Mouse (Mus musculus) liver, embryonic 11.5 days (tissue): Measurements from ENCODE around the gene Tmem108. TPM values are rescaled to one million over a fixed set of nuclear protein-coding genes. Genes with fewer than 3 reads are reported as not detected.
A peak's percentile ranks its signal among the peaks of the same experiment; 100 is the strongest.

Source experiments
- ATAC-seq: fragments of 200-750 bp; cut with Nextera tagmentation; replicated peaks from 2 replicates; pipeline ENCODE4 v1.8.0; 2017; ENCODE audit warnings: moderate number of reproducible peaks, mild to moderate bottlenecking, moderate TSS enrichment, moderate library complexity; ENCODE audit not compliant: low FRiP score
- DNase-seq: peaks from one replicate; pipeline ENCODE4 v3.0.0-alpha.2; 2017; ENCODE audit warnings: low spot score
- H3K27ac ChIP-seq: fragments of 300-500 bp; sonication (generic); 2 replicates; pipeline ENCODE4 v1.5.1; 2014; ENCODE audit warnings: mild to moderate bottlenecking, low read depth, low read length, control low read depth
- H3K27me3 ChIP-seq: fragments of 300-500 bp; sonication (generic); replicated peaks from 2 replicates; pipeline ENCODE4 v1.6.1; 2014; ENCODE audit warnings: low read length, mixed read lengths; ENCODE audit not compliant: control insufficient read depth, insufficient read depth
- H3K36me3 ChIP-seq: fragments of 300-500 bp; sonication (generic); 2 replicates; pipeline ENCODE4 v1.6.1; 2014; ENCODE audit warnings: mild to moderate bottlenecking, low read length, moderate library complexity, mixed read lengths; ENCODE audit not compliant: control insufficient read depth, insufficient read depth
- H3K4me1 ChIP-seq: fragments of 300-500 bp; sonication (generic); replicated peaks from 2 replicates; pipeline ENCODE4 v1.6.1; 2014; ENCODE audit warnings: low read length, mixed read lengths; ENCODE audit not compliant: control insufficient read depth, insufficient read depth
- H3K4me2 ChIP-seq: fragments of 300-500 bp; sonication (generic); 2 replicates; pipeline ENCODE4 v1.6.1; 2014; ENCODE audit warnings: mild to moderate bottlenecking, control low read depth, moderate library complexity
- H3K4me3 ChIP-seq: fragments of 300-500 bp; sonication (generic); 2 replicates; pipeline ENCODE4 v1.5.1; 2014; ENCODE audit warnings: low read depth, low read length, control low read depth
- H3K9ac ChIP-seq: fragments of 300-500 bp; sonication (generic); 2 replicates; pipeline ENCODE4 v1.6.1; 2014; ENCODE audit warnings: low read depth, low read length, control low read depth
- H3K9me3 ChIP-seq: fragments of 300-500 bp; sonication (generic); 2 replicates; pipeline ENCODE4 v1.6.1; 2016; ENCODE audit warnings: low read length, inconsistent platforms, mixed read lengths; ENCODE audit not compliant: control insufficient read depth
- WGBS: fragments of 180-500 bp; shearing (Covaris S2); extraction: QIAGEN DNeasy Blood & Tissue Kit; methylation state at CpG from one replicate; pipeline ENCODE4 v1.1.7; 2014; 5-methylcytosine and 5-hydroxymethylcytosine counted together
- polyA plus RNA-seq: library from polyadenylated mRNA; unstranded; fragments of >200 nt; fragmentation: Nextera tagmentation; extraction: Ambion mirVana; gene quantifications from 2 replicates; pipeline ENCODE4 v1.2.1, GENCODE M21; 2014

The Tmem108 gene
- polyA plus RNA-seq, 1 experiment from 2014 or later, result 17.6 TPM

DNA sequence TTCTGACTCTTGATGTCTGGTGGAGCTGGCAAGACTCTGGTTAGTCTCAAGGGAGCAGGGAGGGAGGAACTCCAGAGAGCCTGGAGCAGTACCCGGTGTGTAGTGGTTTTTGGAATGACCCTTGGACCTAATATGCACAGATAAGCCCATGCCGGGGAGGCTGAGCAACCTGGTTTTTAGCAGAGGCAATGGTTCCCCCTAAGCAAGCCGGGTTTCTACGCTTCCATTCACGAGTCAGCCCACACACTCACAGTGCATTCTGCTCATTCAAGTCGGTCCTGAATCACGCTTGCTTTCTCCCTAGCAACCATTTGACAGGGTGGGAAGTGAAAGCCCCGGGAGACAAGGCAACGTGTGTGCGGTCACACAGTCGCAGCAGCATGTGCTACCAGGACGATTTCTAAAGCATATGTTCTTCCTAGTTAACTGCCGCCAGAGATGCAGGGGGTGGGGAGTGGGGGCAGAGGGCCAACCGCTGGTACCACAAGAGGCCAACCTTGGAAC lies 259.7 kb downstream of the Tmem108 start:
- no peak for DNase-seq
- H3K27me3 ChIP-seq, result no peaks in the 10 kb centered on the region
- no peaks in the 10 kb centered on the region; the same call in 1 of the 2 replicates for H3K9me3 ChIP-seq
- no peak overlapping the region for H3K9ac ChIP-seq
- H3K27ac ChIP-seq, result no peak overlapping the region
- no peak overlapping the region for H3K4me2 ChIP-seq
- WGBS, result 35% methylated on average over 14 of the region's 14 CpGs
- 0 out of 2 replicates have a peak, but pooled peaks cover 8% of the 10 kb centered on the region for H3K4me1 ChIP-seq
- no peaks in the 10 kb centered on the region for H3K36me3 ChIP-seq
- no peak for ATAC-seq
- no peak overlapping the region for H3K4me3 ChIP-seq

DNA sequence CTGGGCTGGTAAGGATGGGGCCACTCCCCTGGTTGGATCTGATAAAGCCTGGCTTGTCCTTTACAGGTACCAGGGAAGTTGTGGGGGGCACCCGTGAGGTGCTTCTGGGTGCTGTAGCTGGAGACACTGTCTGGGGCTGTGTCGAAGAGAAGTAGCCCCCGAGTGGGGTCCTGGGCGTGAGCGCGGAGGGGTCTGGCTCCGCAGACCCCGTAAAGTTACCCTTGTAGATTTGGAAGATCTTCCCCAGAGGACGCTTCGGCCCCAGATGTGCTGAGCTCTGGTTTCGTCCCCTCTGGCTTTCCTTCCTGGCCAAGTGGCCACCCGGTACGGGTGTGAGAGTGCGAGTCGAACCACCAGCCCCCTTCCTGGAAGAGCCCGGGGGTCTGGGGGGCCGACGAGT lies 262.3 kb downstream of the Tmem108 start:
- Histone ChIP-seq H3K9me3 (no peaks in the 10 kb centered on the region; the same call in 1 of the 2 replicates), H3K9ac (no peak overlapping the region), H3K27ac (no peak overlapping the region), H3K36me3 (no peaks in the 10 kb centered on the region), H3K4me3 (no peak overlapping the region), H3K4me2 (no peak overlapping the region), H3K27me3 (no peaks in the 10 kb centered on the region), H3K4me1 (0 out of 2 replicates have a peak, but pooled peaks cover 5% of the 10 kb centered on the region)
- DNase-seq (no peak), ATAC-seq (no peak)
- 87% methylated on average over 18 of the region's 18 CpGs for WGBS

DNA sequence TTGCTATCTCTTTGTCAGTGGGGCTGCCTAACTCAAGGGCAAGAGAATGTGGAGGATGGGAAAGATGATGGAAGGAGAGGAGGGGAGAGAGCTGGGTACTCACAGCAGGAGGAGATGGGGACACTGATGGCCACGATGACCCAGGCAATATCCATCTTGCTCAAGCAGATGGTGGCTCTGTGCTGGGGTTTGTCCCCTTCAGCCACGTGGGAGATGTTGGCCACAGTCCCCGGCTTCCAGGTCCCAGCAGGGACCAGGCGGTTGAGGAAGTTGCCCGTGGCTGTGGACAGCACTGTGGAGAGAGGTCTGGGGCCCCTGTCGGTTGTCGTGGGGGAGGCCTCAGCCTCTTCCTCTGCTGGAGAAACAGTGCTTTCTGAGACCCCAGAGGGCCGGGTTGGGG lies 262.9 kb downstream of the Tmem108 start:
- 0 out of 2 replicates have a peak, but pooled peaks cover 5% of the 10 kb centered on the region for H3K4me1 ChIP-seq
- H3K4me2 ChIP-seq, result no peak overlapping the region
- no peaks in the 10 kb centered on the region for H3K27me3 ChIP-seq
- WGBS, result 49% methylated on average over 8 of the region's 8 CpGs
- no peaks in the 10 kb centered on the region for H3K9me3 ChIP-seq
- DNase-seq (no peak), ATAC-seq (no peak)
- no peaks in the 10 kb centered on the region for H3K36me3 ChIP-seq
- H3K4me3 ChIP-seq, result no peak overlapping the region
- H3K27ac ChIP-seq, result no peak overlapping the region
- H3K9ac ChIP-seq, result no peak overlapping the region

DNA sequence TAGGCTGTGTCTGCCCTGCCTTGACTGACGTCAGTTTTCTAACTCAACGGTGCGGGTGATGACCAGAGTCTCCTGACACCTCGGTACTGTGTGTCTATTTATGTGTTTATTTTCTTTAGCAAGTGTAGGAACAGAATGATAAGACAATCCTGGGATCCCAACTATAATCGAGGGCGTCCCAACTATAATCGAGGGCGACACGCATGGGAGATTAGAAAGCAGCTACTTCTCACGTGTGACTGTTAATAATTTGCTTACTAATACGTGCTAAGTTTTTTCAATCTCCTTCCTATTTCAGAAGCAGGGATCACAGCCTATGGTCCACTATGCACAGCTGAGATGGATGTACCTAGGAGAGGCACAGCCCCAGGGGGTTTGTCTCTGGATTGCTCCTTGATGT lies 266.2 kb downstream of the Tmem108 start:
- H3K9ac ChIP-seq, result no peak overlapping the region
- no peak for ATAC-seq
- no peaks in the 10 kb centered on the region for H3K4me1 ChIP-seq
- H3K4me2 ChIP-seq, result no peak overlapping the region
- 82% methylated on average over 11 of the region's 11 CpGs for WGBS
- no peaks in the 10 kb centered on the region for H3K36me3 ChIP-seq
- no peak for DNase-seq
- no peaks in the 10 kb centered on the region for H3K9me3 ChIP-seq
- no peak overlapping the region for H3K4me3 ChIP-seq
- H3K27ac ChIP-seq, result no peak overlapping the region
- H3K27me3 ChIP-seq, result no peaks in the 10 kb centered on the region

DNA sequence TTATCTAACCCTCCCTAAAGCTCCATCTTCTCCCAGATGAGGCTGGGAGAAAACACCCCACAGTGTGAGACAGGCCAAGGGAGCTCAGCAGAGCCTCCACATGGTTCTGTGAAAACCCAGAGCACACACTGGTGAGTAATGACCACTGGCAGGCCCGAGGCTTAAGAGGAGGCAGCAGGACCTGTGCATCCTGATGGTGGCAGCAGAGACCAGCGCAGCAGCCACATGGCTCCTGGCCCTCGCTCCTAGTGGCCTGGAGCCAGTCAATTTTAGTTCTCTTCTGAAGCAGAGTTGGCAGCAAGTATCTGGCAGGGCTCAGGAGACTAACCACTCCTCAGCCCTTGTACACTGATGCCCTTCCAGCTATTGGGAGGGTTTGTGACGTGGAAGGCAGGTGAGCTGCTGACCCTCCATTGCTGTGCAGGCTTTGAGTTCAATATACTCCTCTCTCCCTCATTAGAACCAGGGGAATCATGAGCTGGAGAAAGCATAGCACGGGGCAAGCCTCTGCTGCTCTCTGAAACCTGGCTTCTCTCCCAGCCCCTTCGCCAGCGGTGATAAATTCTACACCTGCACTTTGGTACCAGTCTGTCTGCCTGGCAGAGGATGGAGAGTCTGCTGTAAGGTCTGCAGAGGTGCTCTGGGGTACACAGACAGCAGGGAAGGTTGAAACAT lies 267.2 kb downstream of the Tmem108 start:
- Histone ChIP-seq H3K27me3 (no peaks in the 10 kb centered on the region), H3K4me1 (no peaks in the 10 kb centered on the region), H3K27ac (no peak overlapping the region), H3K9me3 (no peaks in the 10 kb centered on the region), H3K36me3 (no peaks in the 10 kb centered on the region), H3K4me3 (no peak overlapping the region), H3K4me2 (no peak overlapping the region), H3K9ac (no peak overlapping the region)
- peak; percentile 58 for ATAC-seq
- WGBS, result 45% methylated on average over 7 of the region's 7 CpGs
- no peak for DNase-seq

DNA sequence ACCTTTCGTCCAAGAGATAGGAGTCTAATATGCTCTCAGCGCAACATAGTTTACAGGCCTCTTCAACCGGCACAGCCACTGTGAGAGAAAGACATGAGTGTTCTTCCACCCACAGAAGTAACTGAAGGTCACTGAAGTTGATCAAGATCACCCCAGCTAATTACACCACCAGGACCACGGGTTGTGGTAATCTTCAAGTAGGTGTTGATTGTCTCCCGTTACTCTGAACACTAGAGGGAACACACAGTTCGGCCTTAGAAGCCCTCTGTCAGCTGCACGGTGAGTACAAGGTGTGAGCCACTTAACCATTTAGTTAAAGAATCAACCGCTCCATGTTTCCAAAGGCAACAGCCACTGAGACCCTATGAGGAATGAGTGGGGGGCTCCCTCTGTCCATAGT lies 269.7 kb downstream of the Tmem108 start:
- ATAC-seq, result no peak
- Histone ChIP-seq H3K9me3 (no peaks in the 10 kb centered on the region), H3K27me3 (no peaks in the 10 kb centered on the region), H3K36me3 (peaks cover 3% of the 10 kb centered on the region; the same call in 1 of the 2 replicates), H3K4me3 (no peak overlapping the region), H3K4me1 (no peaks in the 10 kb centered on the region), H3K9ac (no peak overlapping the region), H3K4me2 (no peak overlapping the region), H3K27ac (no peak overlapping the region)
- no peak for DNase-seq
- WGBS, result 79% methylated on average over 8 of the region's 8 CpGs

DNA sequence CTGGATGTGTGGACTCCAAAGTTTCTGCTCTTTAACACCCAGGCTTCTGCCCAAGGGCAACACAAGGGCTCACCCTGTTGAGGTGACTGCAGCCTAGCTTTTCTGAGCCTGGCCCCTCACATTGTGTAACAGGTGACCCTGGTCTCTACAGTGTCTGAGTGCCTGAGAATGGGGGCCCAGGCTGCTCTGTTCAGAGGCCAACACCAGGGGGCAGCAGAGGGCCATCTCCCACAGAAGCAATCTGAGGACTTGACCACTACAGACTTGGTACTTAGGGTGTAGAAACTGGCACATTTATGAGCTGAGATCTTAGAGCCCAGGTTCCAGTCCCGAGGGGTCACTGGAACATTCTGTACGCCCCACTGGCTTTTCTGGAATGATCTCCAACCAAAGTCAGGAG lies 271.2 kb downstream of the Tmem108 start:
- peak; percentile 56 for ATAC-seq
- H3K4me2 ChIP-seq, result no peak overlapping the region
- 22% methylated on average over 2 of the region's 2 CpGs for WGBS

DNA sequence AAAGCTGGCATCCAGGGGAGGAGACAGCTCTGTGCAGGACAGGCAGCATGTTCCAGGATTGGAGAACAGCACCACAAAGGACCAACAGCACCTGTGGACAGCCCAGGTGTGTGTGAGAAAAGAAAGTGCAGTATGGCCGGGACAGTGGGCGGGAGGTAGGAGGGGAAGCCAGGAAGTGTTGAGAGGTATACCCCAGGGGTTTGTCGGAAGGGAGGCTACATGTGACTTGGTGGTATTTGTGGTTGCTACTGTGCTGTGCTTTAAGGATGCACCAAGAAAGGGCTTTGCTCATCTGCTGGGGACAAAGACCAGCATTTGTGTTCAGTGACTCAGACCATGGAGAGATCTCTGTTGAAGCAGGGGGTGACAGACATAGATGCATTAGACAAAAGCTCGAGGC lies 271.8 kb downstream of the Tmem108 start:
- H3K27me3 ChIP-seq, result no peaks in the 10 kb centered on the region
- no peak for ATAC-seq
- WGBS, result 73% methylated on average over 4 of the region's 4 CpGs

More for the DNA sequence above, 271.2 kb downstream of the Tmem108 start:
- H3K27ac ChIP-seq, result no peak overlapping the region
- DNase-seq, result peak; percentile 74
- no peak overlapping the region for H3K4me3 ChIP-seq
- H3K27me3 ChIP-seq, result no peaks in the 10 kb centered on the region
- H3K9me3 ChIP-seq, result no peaks in the 10 kb centered on the region
- peaks cover 3% of the 10 kb centered on the region; the same call in 1 of the 2 replicates for H3K36me3 ChIP-seq
- H3K9ac ChIP-seq, result no peak overlapping the region
- H3K4me1 ChIP-seq, result peaks cover 2% of the 10 kb centered on the region

DNA sequence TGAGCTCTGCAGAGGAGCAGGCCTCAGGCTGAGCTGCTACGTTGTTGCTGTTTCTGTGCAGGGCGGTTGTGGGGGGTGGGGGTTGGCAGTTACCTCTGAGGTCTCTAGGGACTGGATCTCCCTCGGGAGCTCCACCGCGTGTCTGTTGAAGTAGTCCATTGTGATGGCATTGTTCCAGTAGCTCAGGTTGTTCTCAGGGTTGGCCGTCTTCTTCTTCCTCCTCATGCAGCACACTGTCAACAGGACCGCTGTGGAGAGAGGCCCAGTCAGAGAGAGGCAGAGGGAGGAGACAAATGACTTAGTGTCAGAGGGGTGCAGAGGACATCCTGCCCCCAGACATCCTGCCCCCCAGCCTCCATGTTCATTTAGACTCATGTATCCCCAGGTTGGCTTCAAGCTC lies 272.5 kb downstream of the Tmem108 start:
- Histone ChIP-seq H3K27ac (no peak overlapping the region), H3K4me3 (no peak overlapping the region), H3K36me3 (peaks cover 3% of the 10 kb centered on the region; the same call in 1 of the 2 replicates), H3K27me3 (no peaks in the 10 kb centered on the region), H3K9me3 (no peaks in the 10 kb centered on the region), H3K9ac (no peak overlapping the region), H3K4me2 (no peak overlapping the region), H3K4me1 (peaks cover 8% of the 10 kb centered on the region)
- no peak for DNase-seq
- no peak for ATAC-seq
- 58% methylated on average over 7 of the region's 7 CpGs for WGBS

More for the DNA sequence above, 271.8 kb downstream of the Tmem108 start:
- no peak overlapping the region for H3K4me2 ChIP-seq
- H3K36me3 ChIP-seq, result peaks cover 3% of the 10 kb centered on the region; the same call in 1 of the 2 replicates
- no peak overlapping the region for H3K9ac ChIP-seq
- H3K27ac ChIP-seq, result no peak overlapping the region
- H3K4me1 ChIP-seq, result peaks cover 8% of the 10 kb centered on the region
- H3K4me3 ChIP-seq, result no peak overlapping the region
- no peaks in the 10 kb centered on the region for H3K9me3 ChIP-seq
- DNase-seq, result no peak
